26 mouse cellular contexts compared by ENCODE assay signal in the genomic region with DNA sequence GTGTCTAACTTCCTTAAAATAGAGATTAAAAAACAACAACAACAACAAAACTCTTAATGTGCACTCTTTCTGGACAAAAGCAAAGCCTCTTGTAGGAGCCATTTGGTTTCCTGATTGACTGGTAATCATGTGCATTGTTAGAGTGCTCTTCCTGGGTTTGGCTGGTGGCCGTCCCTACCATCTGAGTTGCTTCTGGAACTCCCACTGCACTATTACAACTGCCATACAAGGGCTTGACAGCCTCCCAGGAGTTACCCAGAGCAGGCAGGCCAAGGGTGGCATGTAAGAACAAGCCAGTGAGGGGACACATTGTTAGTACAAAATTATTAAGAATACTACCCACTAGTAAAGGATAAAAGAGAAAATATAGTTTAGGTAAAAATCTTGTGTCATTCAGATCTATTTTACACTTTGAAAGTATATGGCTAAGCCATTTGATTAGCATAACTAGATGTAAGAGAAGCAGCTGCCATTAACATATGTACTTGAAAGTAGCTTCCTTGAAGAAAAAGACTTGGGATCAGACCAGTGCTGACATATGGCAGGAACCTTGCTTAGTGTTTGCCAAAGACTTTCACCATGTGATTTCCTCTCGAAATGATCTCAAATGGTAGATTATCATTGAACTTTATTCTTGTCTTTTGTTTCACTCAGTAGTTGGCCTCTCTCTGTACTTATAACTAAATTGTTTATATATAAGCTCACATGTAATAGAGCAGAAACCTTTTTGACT.
"Had no signal": no experiment of that assay in that cellular context is flagged by ENCODE, and none has a peak within 500 bp of the region (broad histone marks: within the 10 kb centered on the region; RNA-seq: fewer than 3 reads in every experiment).

No protein-coding gene starts in this region.

- H3K4me2 ChIP-seq: heart, embryonic 11.5 days; heart, embryonic 13.5 days; heart, embryonic 15.5 days; hindbrain, embryonic 13.5 days; hindbrain, embryonic 15.5 days; kidney, embryonic 15.5 days; limb, embryonic 13.5 days; limb, embryonic 15.5 days; liver, embryonic 12.5 days had no signal

- DNase-seq: gastrocnemius, postnatal 14 days; gastrocnemius, postnatal 36 days; heart, adult 11 months; heart, adult 2 months; heart, postnatal 14 days; heart, postnatal 36 days; kidney, adult 11 months; kidney, adult 2 months; kidney, adult 9 months; kidney, postnatal 14 days; kidney, postnatal 36 days; layer of hippocampus, postnatal 36 days; left cerebral cortex, postnatal 4 days had no signal

- H3K27ac ChIP-seq: heart, adult 2 months; heart, embryonic 13.5 days; heart, embryonic 15.5 days; hindbrain, embryonic 13.5 days; hindbrain, embryonic 15.5 days; hindbrain, postnatal 0 days; kidney, embryonic 15.5 days; kidney, postnatal 0 days; limb, embryonic 13.5 days; limb, embryonic 15.5 days; liver, embryonic 12.5 days; liver, embryonic 14.5 days had no signal

- H3K9ac ChIP-seq: heart, embryonic 13.5 days; heart, embryonic 15.5 days; hindbrain, embryonic 13.5 days; hindbrain, embryonic 15.5 days; kidney, embryonic 15.5 days; limb, embryonic 13.5 days; limb, embryonic 15.5 days; liver, embryonic 12.5 days; liver, embryonic 14.5 days had no signal

- ATAC-seq: hindbrain, postnatal 0 days; intestine, embryonic 16.5 days; liver, embryonic 12.5 days had no signal

- H3K4me1 ChIP-seq: heart, embryonic 15.5 days; hindbrain, embryonic 13.5 days; hindbrain, embryonic 15.5 days; kidney, embryonic 15.5 days; limb, embryonic 13.5 days; limb, embryonic 15.5 days had no signal

- H3K4me3 ChIP-seq: heart, adult 2 months; heart, embryonic 13.5 days; heart, embryonic 15.5 days; hindbrain, embryonic 13.5 days; hindbrain, embryonic 15.5 days; kidney, embryonic 15.5 days; limb, embryonic 13.5 days; limb, embryonic 15.5 days; liver, embryonic 12.5 days had no signal

- H3K27me3 ChIP-seq: heart, embryonic 13.5 days; heart, embryonic 15.5 days; hindbrain, embryonic 13.5 days; hindbrain, embryonic 15.5 days; kidney, embryonic 15.5 days; limb, embryonic 13.5 days; limb, embryonic 15.5 days; liver, embryonic 12.5 days had no signal

- H3K9me3 ChIP-seq: heart, embryonic 13.5 days; heart, embryonic 15.5 days; hindbrain, embryonic 13.5 days; hindbrain, embryonic 15.5 days; kidney, embryonic 15.5 days; limb, embryonic 13.5 days; limb, embryonic 15.5 days; liver, embryonic 12.5 days had no signal
